Mouse (Mus musculus) ES-E14 (cell line): ENCODE data around the gene Wdr18. TPM values are rescaled to one million over a fixed set of nuclear protein-coding genes. Genes with fewer than 3 reads are reported as not detected.

Experiments
- DNase-seq: peaks from one replicate; pipeline ENCODE4 v3.0.0-alpha.2; 2013; ENCODE audit warnings: low read depth, low spot score
- H3K27ac ChIP-seq: 2 replicates; pipeline ENCODE4 v1.5.1; 2012; ENCODE audit warnings: low read depth, mild to moderate bottlenecking, low read length, moderate library complexity, mixed read lengths; ENCODE audit not compliant: poor library complexity, insufficient read depth, severe bottlenecking
- H3K36me3 ChIP-seq: 2 replicates; pipeline ENCODE4 v1.6.1; 2012; ENCODE audit warnings: mild to moderate bottlenecking, low read length, moderate library complexity, mixed read lengths; ENCODE audit not compliant: control insufficient read depth, poor library complexity, insufficient read depth, severe bottlenecking
- H3K4me1 ChIP-seq, 2 experiments: fragments of 150-350 bp in 1 of 2; sonication (generic) in 1 of 2; 2 replicates each; pipeline ENCODE4 v1.6.1; 2012; ENCODE audit warnings: low read length in 2 of 2, mild to moderate bottlenecking in 1 of 2, mixed read lengths in 1 of 2; ENCODE audit not compliant: control insufficient read depth in 2 of 2, insufficient read depth in 2 of 2, poor library complexity in 1 of 2
- H3K4me3 ChIP-seq, 2 experiments: fragments of 150-350 bp in 1 of 2; sonication (generic) in 1 of 2; 2 replicates each; pipeline ENCODE4 v1.5.1; 2012; ENCODE audit warnings: low read length in 2 of 2, low read depth in 1 of 2, mild to moderate bottlenecking in 1 of 2, mixed read lengths in 1 of 2; ENCODE audit not compliant: insufficient read depth in 1 of 2, poor library complexity in 1 of 2, severe bottlenecking in 1 of 2
- H3K9ac ChIP-seq: 2 replicates; pipeline ENCODE4 v1.6.1; 2012; ENCODE audit warnings: low read depth, mild to moderate bottlenecking, low read length, mixed read lengths; ENCODE audit not compliant: poor library complexity, insufficient read depth, severe bottlenecking
- H3K9me3 ChIP-seq: fragments of 150-350 bp; sonication (generic); 2 replicates; pipeline ENCODE4 v1.6.1; 2012; ENCODE audit warnings: low read depth, mild to moderate bottlenecking, low read length; ENCODE audit not compliant: control insufficient read depth, insufficient read depth
- CHD2 ChIP-seq: IDR thresholded peaks from 2 replicates; pipeline ENCODE4 v1.6.1; 2014; ENCODE audit warnings: mild to moderate bottlenecking, low read depth, low read length, inconsistent platforms
- HCFC1 ChIP-seq: IDR thresholded peaks from 2 replicates; pipeline ENCODE4 v1.6.1; 2012; ENCODE audit warnings: low read length, inconsistent platforms, borderline replicate concordance; ENCODE audit not compliant: insufficient read depth
- MAFK ChIP-seq: IDR thresholded peaks from 2 replicates; pipeline ENCODE4 v1.6.1; 2014; ENCODE audit warnings: mild to moderate bottlenecking, low read depth, low read length, inconsistent platforms; ENCODE audit not compliant: insufficient read depth
- ZC3H11A ChIP-seq: IDR thresholded peaks from 2 replicates; pipeline ENCODE4 v1.6.1; 2012; ENCODE audit warnings: low read depth, mild to moderate bottlenecking, inconsistent platforms, low read length, borderline replicate concordance
- ZNF384 ChIP-seq: IDR thresholded peaks from 2 replicates; pipeline ENCODE4 v1.6.1; 2012; ENCODE audit warnings: low read depth, low read length, inconsistent platforms
- in situ Hi-C, 2 experiments: fragments of 600-800 bp; cut with MboI; formaldehyde crosslinking; loops; one replicate each; pipeline ENCODE4 v1.15.1; 2025; ENCODE audit warnings: low sequenced_read_pairs in 2 of 2, inconsistent platforms in 1 of 2; ENCODE audit not compliant: unreplicated experiment in 2 of 2
- total RNA-seq: library from RNA; depleted of rRNA; stranded (reverse); fragments of 300-350 nt; gene quantifications from 2 replicates; pipeline ENCODE4 v1.2.3, GENCODE M21; 2012

The Wdr18 gene
- total RNA-seq, 1 experiment = 155 TPM

GRCm38 (mm10) chr10:80014484-80015290 is 54.7 kb downstream of the Wdr18 start:
- Histone ChIP-seq H3K4me3 (peak overlapping the region; percentile 22 to 36; a peak in 2 of 4 replicates), H3K27ac (no peak overlapping the region), H3K9me3 (no peaks in the 10 kb centered on the region), H3K36me3 (peaks cover 6% of the 10 kb centered on the region; the same call in 1 of the 2 replicates), H3K9ac (no peak overlapping the region), H3K4me1 (peaks cover 5 to 28% of the 10 kb centered on the region in 2 experiments)
- no peak for TF ChIP-seq ZNF384
- no peak for TF ChIP-seq MAFK
- TF ChIP-seq ZC3H11A = no peak
- TF ChIP-seq HCFC1 = no peak
- no peak for TF ChIP-seq CHD2
- DNase-seq = no peak
- in situ Hi-C loops = no loop called here

DNA sequence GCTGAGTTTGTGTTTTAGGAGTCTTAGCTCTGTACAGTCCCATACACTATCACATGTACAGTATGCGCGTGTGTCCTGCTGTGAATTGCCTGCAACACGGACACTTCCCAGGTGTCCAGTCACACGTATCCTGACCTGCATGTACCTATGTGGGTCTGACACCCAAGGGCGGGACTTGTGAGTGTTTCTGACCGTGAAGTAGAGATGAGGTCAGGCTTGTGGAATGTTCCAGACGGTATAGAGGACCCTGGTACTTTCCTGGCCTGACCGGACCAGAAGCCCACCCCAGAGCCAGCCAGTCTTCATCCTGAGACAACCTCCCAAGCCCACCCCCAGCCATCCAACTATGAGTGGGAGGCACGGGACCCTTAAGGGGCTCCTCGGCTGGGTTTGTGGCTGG is 55.6 kb downstream of the Wdr18 start:
- Histone ChIP-seq H3K9me3 (no peaks in the 10 kb centered on the region), H3K36me3 (peaks cover 2% of the 10 kb centered on the region; the same call in 1 of the 2 replicates), H3K4me1 (peaks cover 5 to 32% of the 10 kb centered on the region in 2 experiments), H3K27ac (no peak overlapping the region), H3K4me3 (no peak overlapping the region), H3K9ac (no peak overlapping the region)
- TF ChIP-seq ZC3H11A (no peak), CHD2 (no peak), ZNF384 (no peak), MAFK (no peak), HCFC1 (no peak)
- DNase-seq = no peak
- in situ Hi-C loops = no loop called here

- no peak for DNase-seq
- Histone ChIP-seq H3K4me1 (peaks cover 5 to 40% of the 10 kb centered on the region in 2 experiments), H3K9me3 (no peaks in the 10 kb centered on the region), H3K36me3 (peaks cover 5% of the 10 kb centered on the region; the same call in 1 of the 2 replicates), H3K27ac (no peak within 1 kb of the TSS), H3K4me3 (no peak within 1 kb of the TSS), H3K9ac (no peak within 1 kb of the TSS)
- TF ChIP-seq ZC3H11A = no peak
- no peak for TF ChIP-seq ZNF384
- TF ChIP-seq MAFK = no peak
- TF ChIP-seq HCFC1 = no peak
- TF ChIP-seq CHD2 = no peak
- in situ Hi-C loops = no loop called here
Observed at GRCm38 (mm10) chr10:80016511-80016910, 56.6 kb downstream of the Wdr18 start, which contains the start of gene Arhgap45. Gene Arhgap45, plus strand, starts transcription at chr10:80016653.

DNA sequence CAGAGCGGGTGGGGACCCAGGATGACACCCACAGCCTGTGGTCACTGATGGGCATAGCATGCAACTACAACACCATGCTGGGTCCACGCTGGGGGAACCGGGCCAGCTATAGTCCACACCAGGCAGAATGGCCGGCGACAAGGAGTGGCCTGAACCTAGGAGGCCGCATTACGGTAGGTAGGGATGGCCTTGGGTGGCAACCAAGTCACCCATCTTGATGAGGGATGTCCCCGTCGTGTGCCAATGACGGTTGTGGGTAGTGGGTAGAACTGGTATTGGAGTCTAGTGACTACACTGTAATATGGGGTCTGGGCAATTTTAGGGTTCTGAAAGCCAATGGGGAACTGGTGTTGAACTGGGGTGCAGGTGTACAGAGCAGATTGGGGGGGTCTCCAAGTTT is 57.0 kb downstream of the Wdr18 start:
- Histone ChIP-seq H3K9ac (no peak overlapping the region), H3K4me1 (peaks cover 5 to 41% of the 10 kb centered on the region in 2 experiments), H3K4me3 (no peak overlapping the region)

More for the DNA sequence above, 57.0 kb downstream of the Wdr18 start:
- TF ChIP-seq MAFK (no peak), ZNF384 (no peak), ZC3H11A (no peak), HCFC1 (no peak), CHD2 (no peak)
- peaks cover 5% of the 10 kb centered on the region; the same call in 1 of the 2 replicates for H3K36me3 ChIP-seq
- no peaks in the 10 kb centered on the region for H3K9me3 ChIP-seq
- no peak overlapping the region for H3K27ac ChIP-seq
- in situ Hi-C loops = no loop called here
- DNase-seq = no peak
